Mouse (Mus musculus) liver, embryonic 11.5 days (tissue): ENCODE measurements around the gene Trim8. TPM values are rescaled to one million over a fixed set of nuclear protein-coding genes. Genes with fewer than 3 reads are reported as not detected.

Source experiments
- ATAC-seq: fragments of 200-750 bp; cut with Nextera tagmentation; replicated peaks from 2 replicates; pipeline ENCODE4 v1.8.0; 2017; ENCODE audit warnings: moderate number of reproducible peaks, mild to moderate bottlenecking, moderate TSS enrichment, moderate library complexity; ENCODE audit not compliant: low FRiP score
- DNase-seq: peaks from one replicate; pipeline ENCODE4 v3.0.0-alpha.2; 2017; ENCODE audit warnings: low spot score
- H3K27ac ChIP-seq: fragments of 300-500 bp; sonication (generic); 2 replicates; pipeline ENCODE4 v1.5.1; 2014; ENCODE audit warnings: mild to moderate bottlenecking, low read depth, low read length, control low read depth
- H3K27me3 ChIP-seq: fragments of 300-500 bp; sonication (generic); replicated peaks from 2 replicates; pipeline ENCODE4 v1.6.1; 2014; ENCODE audit warnings: low read length, mixed read lengths; ENCODE audit not compliant: control insufficient read depth, insufficient read depth
- H3K36me3 ChIP-seq: fragments of 300-500 bp; sonication (generic); 2 replicates; pipeline ENCODE4 v1.6.1; 2014; ENCODE audit warnings: mild to moderate bottlenecking, low read length, moderate library complexity, mixed read lengths; ENCODE audit not compliant: control insufficient read depth, insufficient read depth
- H3K4me1 ChIP-seq: fragments of 300-500 bp; sonication (generic); replicated peaks from 2 replicates; pipeline ENCODE4 v1.6.1; 2014; ENCODE audit warnings: low read length, mixed read lengths; ENCODE audit not compliant: control insufficient read depth, insufficient read depth
- H3K4me2 ChIP-seq: fragments of 300-500 bp; sonication (generic); 2 replicates; pipeline ENCODE4 v1.6.1; 2014; ENCODE audit warnings: mild to moderate bottlenecking, control low read depth, moderate library complexity
- H3K4me3 ChIP-seq: fragments of 300-500 bp; sonication (generic); 2 replicates; pipeline ENCODE4 v1.5.1; 2014; ENCODE audit warnings: low read depth, low read length, control low read depth
- H3K9ac ChIP-seq: fragments of 300-500 bp; sonication (generic); 2 replicates; pipeline ENCODE4 v1.6.1; 2014; ENCODE audit warnings: low read depth, low read length, control low read depth
- H3K9me3 ChIP-seq: fragments of 300-500 bp; sonication (generic); 2 replicates; pipeline ENCODE4 v1.6.1; 2016; ENCODE audit warnings: low read length, inconsistent platforms, mixed read lengths; ENCODE audit not compliant: control insufficient read depth
- WGBS: fragments of 180-500 bp; shearing (Covaris S2); extraction: QIAGEN DNeasy Blood & Tissue Kit; methylation state at CpG from one replicate; pipeline ENCODE4 v1.1.7; 2014; 5-methylcytosine and 5-hydroxymethylcytosine counted together
- polyA plus RNA-seq: library from polyadenylated mRNA; unstranded; fragments of >200 nt; fragmentation: Nextera tagmentation; extraction: Ambion mirVana; gene quantifications from 2 replicates; pipeline ENCODE4 v1.2.1, GENCODE M21; 2014

Gene Trim8
- polyA plus RNA-seq, 1 experiment from 2014 or later: 24.1 TPM

GRCm38 (mm10) chr19:46505646-46506371 is 4.3 kb downstream of the Trim8 start:
- DNase-seq: no peak
- Histone ChIP-seq H3K4me3 (peak overlapping the region; percentile 97), H3K9ac (peak overlapping the region; percentile 99), H3K27ac (peak overlapping the region; percentile 100), H3K4me1 (peaks cover 65% of the 10 kb centered on the region), H3K9me3 (no peaks in the 10 kb centered on the region), H3K36me3 (peaks cover 39% of the 10 kb centered on the region), H3K4me2 (peak overlapping the region; percentile 99), H3K27me3 (no peaks in the 10 kb centered on the region)
- no peak for ATAC-seq
- 64% methylated on average over 8 of the region's 8 CpGs for WGBS

GRCm38 (mm10) chr19:46506372-46506717 is 4.8 kb downstream of the Trim8 start:
- Histone ChIP-seq H3K4me1 (peaks cover 68% of the 10 kb centered on the region), H3K27ac (no peak overlapping the region), H3K9ac (no peak overlapping the region), H3K4me3 (no peak overlapping the region), H3K9me3 (no peaks in the 10 kb centered on the region), H3K4me2 (peak overlapping the region; percentile 99), H3K27me3 (no peaks in the 10 kb centered on the region), H3K36me3 (peaks cover 42% of the 10 kb centered on the region)
- ATAC-seq (no peak), DNase-seq (no peak)
- WGBS: 63% methylated on average over 3 of the region's 3 CpGs

- Histone ChIP-seq H3K4me3 (no peak overlapping the region), H3K4me2 (peak overlapping the region; percentile 99; the same call in 1 of the 2 replicates), H3K36me3 (peaks cover 43% of the 10 kb centered on the region), H3K9me3 (no peaks in the 10 kb centered on the region), H3K27ac (no peak overlapping the region), H3K9ac (no peak overlapping the region), H3K4me1 (peaks cover 69% of the 10 kb centered on the region), H3K27me3 (no peaks in the 10 kb centered on the region)
- DNase-seq (no peak), ATAC-seq (no peak)
- 88% methylated on average over 8 of the region's 8 CpGs for WGBS
These were observed 5.7 kb downstream of the Trim8 start for GRCm38 (mm10) chr19:46507181-46507581.

GRCm38 (mm10) chr19:46507806-46508205 is 6.3 kb downstream of the Trim8 start:
- H3K27ac ChIP-seq: peak overlapping the region; percentile 26
- DNase-seq: no peak
- no peaks in the 10 kb centered on the region for H3K27me3 ChIP-seq
- ATAC-seq: no peak
- H3K4me2 ChIP-seq: no peak overlapping the region
- H3K36me3 ChIP-seq: peaks cover 46% of the 10 kb centered on the region
- H3K4me3 ChIP-seq: no peak overlapping the region
- no peaks in the 10 kb centered on the region for H3K9me3 ChIP-seq
- no peak overlapping the region for H3K9ac ChIP-seq
- WGBS: 82% methylated on average over 1 of the region's 1 CpGs
- peaks cover 69% of the 10 kb centered on the region for H3K4me1 ChIP-seq

- 68% methylated on average over 3 of the region's 3 CpGs for WGBS
- ATAC-seq (no peak), DNase-seq (no peak)
- peaks cover 69% of the 10 kb centered on the region for H3K4me1 ChIP-seq
- H3K4me3 ChIP-seq: no peak overlapping the region
- H3K27ac ChIP-seq: no peak overlapping the region
- H3K9ac ChIP-seq: no peak overlapping the region
- H3K4me2 ChIP-seq: no peak overlapping the region
- peaks cover 53% of the 10 kb centered on the region for H3K36me3 ChIP-seq
- no peaks in the 10 kb centered on the region for H3K9me3 ChIP-seq
- no peaks in the 10 kb centered on the region for H3K27me3 ChIP-seq
These were observed 7.2 kb downstream of the Trim8 start for GRCm38 (mm10) chr19:46508738-46509137.

- DNase-seq: no peak
- Histone ChIP-seq H3K9ac (no peak overlapping the region), H3K36me3 (peaks cover 57% of the 10 kb centered on the region), H3K4me3 (no peak overlapping the region), H3K4me1 (peaks cover 69% of the 10 kb centered on the region), H3K27ac (no peak overlapping the region; the same call in 1 of the 2 replicates), H3K9me3 (no peaks in the 10 kb centered on the region), H3K4me2 (no peak overlapping the region), H3K27me3 (no peaks in the 10 kb centered on the region)
- no peak for ATAC-seq
- WGBS: 73% methylated on average over 3 of the region's 3 CpGs
These were observed 7.7 kb downstream of the Trim8 start for GRCm38 (mm10) chr19:46509202-46509601.

GRCm38 (mm10) chr19:46509736-46510135 is 8.2 kb downstream of the Trim8 start:
- H3K27ac ChIP-seq: no peak overlapping the region

GRCm38 (mm10) chr19:46510401-46510800 is 8.9 kb downstream of the Trim8 start:
- ATAC-seq (no peak), DNase-seq (no peak)
- H3K4me3 ChIP-seq: no peak overlapping the region
- peaks cover 57% of the 10 kb centered on the region for H3K4me1 ChIP-seq
- peaks cover 62% of the 10 kb centered on the region for H3K36me3 ChIP-seq
- H3K9ac ChIP-seq: peak overlapping the region; percentile 16; the same call in 1 of the 2 replicates
- 77% methylated on average over 5 of the region's 5 CpGs for WGBS
- H3K27ac ChIP-seq: no peak overlapping the region
- no peak overlapping the region for H3K4me2 ChIP-seq
- H3K9me3 ChIP-seq: no peaks in the 10 kb centered on the region
- H3K27me3 ChIP-seq: no peaks in the 10 kb centered on the region

More at GRCm38 (mm10) chr19:46509736-46510135, 8.2 kb downstream of the Trim8 start:
- Histone ChIP-seq H3K36me3 (peaks cover 59% of the 10 kb centered on the region), H3K9ac (no peak overlapping the region), H3K27me3 (no peaks in the 10 kb centered on the region), H3K4me3 (no peak overlapping the region), H3K4me1 (peaks cover 64% of the 10 kb centered on the region), H3K4me2 (no peak overlapping the region), H3K9me3 (no peaks in the 10 kb centered on the region)
- DNase-seq (no peak), ATAC-seq (no peak)
- 84% methylated on average over 4 of the region's 4 CpGs for WGBS

GRCm38 (mm10) chr19:46510824-46511223 is 9.3 kb downstream of the Trim8 start:
- Histone ChIP-seq H3K27ac (peak overlapping the region; percentile 54; the same call in 1 of the 2 replicates), H3K36me3 (peaks cover 61% of the 10 kb centered on the region)
- DNase-seq: no peak

More at GRCm38 (mm10) chr19:46510824-46511223, 9.3 kb downstream of the Trim8 start:
- no peak overlapping the region for H3K9ac ChIP-seq
- no peak overlapping the region for H3K4me3 ChIP-seq
- 66% methylated on average over 3 of the region's 3 CpGs for WGBS
- H3K27me3 ChIP-seq: no peaks in the 10 kb centered on the region
- ATAC-seq: no peak; the same call in 1 of the 2 replicates
- peaks cover 53% of the 10 kb centered on the region for H3K4me1 ChIP-seq
- H3K4me2 ChIP-seq: no peak overlapping the region
- H3K9me3 ChIP-seq: no peaks in the 10 kb centered on the region
